Mouse (Mus musculus) heart, postnatal 14 days (tissue): ENCODE measurements around the gene Rab5if. TPM values are rescaled to one million over a fixed set of nuclear protein-coding genes. Genes with fewer than 3 reads are reported as not detected.
"Not testable (repeated sequence)": the region's sequence is repeated elsewhere in the genome, so short reads cannot be mapped to it uniquely, and the experiment has no call there.

Experiments used
- DNase-seq, 2 experiments: peaks; one replicate each; pipeline ENCODE4 v3.0.0; 2021 to 2022
- intact Hi-C: fragments of 180-260 bp; cut with DNase I; formaldehyde crosslinking; loops from one replicate; pipeline ENCODE4 v1.15.1; 2025
- total RNA-seq, 2 experiments: library from RNA; stranded (reverse); gene quantifications; 2 replicates each; pipeline ENCODE4 v1.2.3; 2021

Gene Rab5if
- total RNA-seq, 2 experiments from 2014 or later: 119 to 128 TPM

- intact Hi-C loops: no loop called here
- DNase-seq: no peak
Measured at GRCm38 (mm10) chr2:156882431-156883001, 19.6 kb downstream of the Rab5if start.

GRCm38 (mm10) chr2:156884396-156885211 lies 21.7 kb downstream of the Rab5if start:
- intact Hi-C loops: no loop called here
- no peak for DNase-seq

DNA sequence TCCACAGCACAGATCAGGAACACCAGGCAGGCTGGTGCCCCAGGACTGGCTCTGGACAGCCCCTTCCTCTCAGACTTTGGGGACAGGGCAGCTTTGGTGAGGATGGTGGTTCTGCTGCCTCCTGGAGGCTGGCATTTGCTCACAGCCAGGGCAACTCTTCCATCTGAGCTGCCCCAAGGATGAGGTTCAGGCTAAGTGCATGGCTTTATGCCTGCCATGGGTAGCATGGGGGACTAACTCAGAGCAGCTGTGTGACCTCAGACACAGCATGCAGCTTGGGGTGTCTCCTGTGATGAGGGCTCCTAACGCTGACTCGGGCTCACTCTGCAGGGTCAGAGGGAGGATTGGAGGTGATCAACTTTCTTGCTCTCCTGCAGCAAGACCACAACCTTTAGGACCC lies 22.7 kb downstream of the Rab5if start:
- intact Hi-C loops, DNase-seq: not testable (repeated sequence)

GRCm38 (mm10) chr2:156886084-156886631 lies 23.2 kb downstream of the Rab5if start:
- DNase-seq: no peak
- intact Hi-C loops: no loop called here

DNA sequence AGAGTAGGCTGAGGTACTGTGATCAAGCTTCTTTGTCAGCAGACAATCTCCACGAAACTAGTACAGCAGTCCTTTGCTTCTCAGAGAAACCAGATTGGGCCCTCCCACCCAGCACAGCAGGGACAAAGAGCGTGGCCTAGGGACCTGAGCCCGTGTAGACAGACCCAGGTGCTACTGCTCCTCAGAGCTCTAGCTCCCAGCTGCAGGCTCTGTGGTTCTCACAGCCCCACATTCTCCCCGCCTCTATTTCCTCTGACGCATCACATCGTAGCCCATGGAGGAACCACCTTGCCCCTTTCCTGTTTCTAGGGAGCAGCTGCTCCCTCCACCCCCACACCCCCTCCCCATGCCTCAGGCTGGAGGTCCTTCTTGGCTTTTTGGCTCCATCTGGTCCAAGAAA lies 24.1 kb downstream of the Rab5if start, which contains the start of gene Sla2:
Sla2 (minus strand) TSS at position 176 of the 400 bp plus-strand sequence.
- intact Hi-C loops: no loop called here
- DNase-seq: no peak

GRCm38 (mm10) chr2:156888490-156888889 lies 25.6 kb downstream of the Rab5if start:
- intact Hi-C loops: no loop called here
- no peak for DNase-seq

DNA sequence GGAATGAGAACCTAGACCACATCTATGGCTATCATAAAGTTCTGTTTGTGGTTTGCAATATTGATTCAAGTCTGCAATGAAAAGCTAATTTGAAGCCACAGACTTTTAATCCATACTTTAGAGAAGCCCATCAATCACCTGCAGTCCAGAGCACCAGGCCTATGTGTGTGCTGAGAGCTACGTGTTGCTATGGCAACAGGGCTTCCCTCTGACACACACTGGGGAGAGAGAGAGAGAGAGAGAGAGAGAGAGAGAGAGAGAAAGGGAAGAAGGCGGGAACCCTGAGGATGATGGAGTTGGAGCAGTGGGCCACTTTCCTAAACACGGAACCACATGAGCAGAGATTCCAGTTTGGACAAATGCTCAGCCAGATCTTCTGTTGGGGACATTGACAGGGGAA lies 29.3 kb downstream of the Rab5if start:
- intact Hi-C loops: no loop called here
- no peak for DNase-seq

- intact Hi-C loops: no loop called here
- no peak for DNase-seq
Measured at GRCm38 (mm10) chr2:156892821-156893220, 29.9 kb downstream of the Rab5if start.

DNA sequence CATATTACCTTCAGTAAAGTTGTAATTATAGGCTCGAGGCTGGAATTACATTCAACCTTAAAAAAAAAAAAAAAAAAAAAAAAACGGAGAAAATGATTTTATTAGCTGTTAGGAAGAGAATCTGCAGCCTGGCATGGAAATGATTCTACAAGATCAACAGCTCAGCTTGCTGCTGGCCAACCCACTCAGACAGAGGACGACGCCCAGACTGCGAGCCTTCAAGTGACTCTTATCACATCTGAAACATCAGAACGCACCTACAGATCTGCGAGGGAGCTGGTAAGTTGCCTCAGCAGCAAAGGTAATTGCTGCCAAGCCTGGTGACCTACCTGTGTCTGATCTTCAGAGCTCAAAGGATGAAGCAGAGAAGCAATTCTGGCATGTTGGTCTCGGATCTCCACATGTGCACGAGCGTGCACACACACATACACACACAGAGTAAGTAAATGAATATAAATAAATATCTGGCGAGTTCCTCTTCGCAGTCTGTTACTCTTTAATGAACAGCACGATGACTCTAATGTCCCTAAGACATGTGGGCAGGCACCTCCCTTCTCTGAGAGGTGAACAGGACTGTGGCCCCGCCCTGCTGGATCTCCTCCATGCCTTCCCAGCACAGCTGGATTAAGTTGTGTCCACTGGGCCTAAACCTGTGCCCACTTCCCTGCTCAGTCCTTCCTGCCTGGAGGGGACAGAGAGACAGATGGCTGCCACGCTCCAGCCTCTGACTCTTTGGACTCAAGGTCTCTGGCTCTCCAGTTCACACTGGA lies 31.8 kb downstream of the Rab5if start:
- no peak for DNase-seq
- intact Hi-C loops: no loop called here

DNA sequence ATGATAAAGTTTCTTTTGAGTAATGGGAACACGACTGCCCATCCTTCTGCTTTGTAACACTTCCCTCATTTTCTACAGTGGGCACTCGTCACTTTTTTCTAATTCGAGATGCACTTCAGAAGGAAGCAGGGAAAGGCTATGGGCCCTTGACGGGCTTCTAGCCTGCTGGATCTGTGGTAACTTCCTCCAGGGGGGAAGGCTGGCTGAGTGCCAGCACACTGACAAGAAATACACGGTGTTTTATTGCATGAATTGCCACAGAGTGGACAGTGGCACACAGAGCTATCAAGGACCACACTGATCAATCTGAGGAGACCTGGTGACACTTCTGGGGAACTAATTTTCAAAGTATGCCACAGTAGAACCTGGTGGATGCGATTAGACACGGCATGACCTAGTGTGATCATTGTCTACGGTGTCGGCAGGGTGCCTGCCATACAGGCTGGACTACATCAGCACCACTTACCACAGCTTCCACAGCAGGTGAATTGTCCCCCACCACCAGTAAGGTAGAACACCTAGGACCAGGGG lies 33.5 kb downstream of the Rab5if start:
- DNase-seq: no peak
- intact Hi-C loops: no loop called here

DNA sequence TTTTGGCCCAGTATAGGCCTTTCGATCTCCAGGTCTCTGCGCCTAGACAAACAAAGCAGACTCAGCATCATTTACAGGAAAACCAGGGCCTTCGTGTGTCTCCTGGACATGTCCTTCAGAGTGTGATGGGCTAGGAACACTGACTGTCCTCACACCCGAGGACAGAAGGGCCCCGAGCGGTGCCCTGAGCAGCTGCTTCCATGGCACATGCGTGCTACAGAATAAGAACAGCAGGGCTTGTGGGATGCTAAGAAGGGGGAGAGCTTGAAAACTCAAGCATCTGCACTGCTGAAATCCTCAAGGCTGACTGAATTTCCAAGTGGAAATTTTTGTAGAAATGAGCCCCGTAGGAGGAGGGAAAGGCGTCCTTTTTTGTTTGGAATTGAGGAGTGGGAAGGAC lies 34.1 kb downstream of the Rab5if start:
- intact Hi-C loops: no loop called here
- no peak for DNase-seq

DNA sequence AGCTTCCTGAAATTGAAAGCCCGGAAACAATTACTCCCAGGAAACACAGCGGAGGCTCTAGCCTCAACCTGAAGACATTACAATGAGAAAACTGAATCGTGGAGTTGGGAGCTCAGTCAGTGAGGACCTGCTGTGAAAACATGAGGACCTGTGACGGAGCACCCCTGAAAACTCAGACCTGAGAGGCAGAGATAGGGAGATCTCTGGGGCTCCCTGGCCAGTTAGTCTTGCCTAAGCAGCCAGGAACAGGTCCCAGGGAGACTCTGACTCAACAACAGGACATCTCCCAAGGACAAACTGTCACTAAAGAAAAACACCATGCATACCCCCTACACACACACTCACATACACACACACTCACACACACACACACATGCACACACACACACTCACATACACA lies 35.4 kb downstream of the Rab5if start:
- intact Hi-C loops: no loop called here

GRCm38 (mm10) chr2:156899184-156899583 lies 36.3 kb downstream of the Rab5if start:
- DNase-seq: no peak
- intact Hi-C loops: no loop called here

More for the DNA sequence above, 35.4 kb downstream of the Rab5if start:
- no peak for DNase-seq

- intact Hi-C loops: loop anchor here (5.0 kb wide), 1 partner anchor 131 kb away; no protein-coding TSS in a partner anchor
- DNase-seq: no peak
Measured at GRCm38 (mm10) chr2:156901344-156901743, 38.4 kb downstream of the Rab5if start.

- no peak for DNase-seq
- intact Hi-C loops: loop anchor here (5.0 kb wide), 1 partner anchor 130 kb away; no protein-coding TSS in a partner anchor
Measured at GRCm38 (mm10) chr2:156901883-156902282, 39.0 kb downstream of the Rab5if start.

DNA sequence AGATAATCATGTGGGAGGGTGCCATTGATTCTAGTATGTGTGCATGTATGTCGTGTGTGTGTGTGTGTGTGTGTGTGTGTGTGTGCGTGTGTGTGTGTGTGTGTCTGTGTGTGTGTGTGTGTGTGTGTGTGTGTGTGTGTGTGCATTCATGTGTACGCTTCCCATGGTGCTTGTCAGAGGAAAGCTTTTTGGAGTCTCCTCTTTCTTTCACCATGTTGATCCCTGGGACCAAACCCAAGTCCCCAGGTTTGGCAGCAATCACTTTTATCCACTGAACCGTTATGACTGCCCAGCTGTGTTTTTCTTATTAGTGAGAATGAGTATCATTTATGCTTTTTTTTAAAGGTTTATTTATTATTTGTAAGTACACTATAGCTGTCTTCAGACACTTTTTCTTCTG lies 39.5 kb downstream of the Rab5if start:
- DNase-seq: not testable (repeated sequence)
- intact Hi-C loops: loop anchor here (5.0 kb wide), 1 partner anchor 130 kb away; no protein-coding TSS in a partner anchor

- DNase-seq: no peak
- intact Hi-C loops: loop anchor here (5.0 kb wide), 1 partner anchor 129 kb away; no protein-coding TSS in a partner anchor
Measured at GRCm38 (mm10) chr2:156903367-156903766, 40.4 kb downstream of the Rab5if start.

DNA sequence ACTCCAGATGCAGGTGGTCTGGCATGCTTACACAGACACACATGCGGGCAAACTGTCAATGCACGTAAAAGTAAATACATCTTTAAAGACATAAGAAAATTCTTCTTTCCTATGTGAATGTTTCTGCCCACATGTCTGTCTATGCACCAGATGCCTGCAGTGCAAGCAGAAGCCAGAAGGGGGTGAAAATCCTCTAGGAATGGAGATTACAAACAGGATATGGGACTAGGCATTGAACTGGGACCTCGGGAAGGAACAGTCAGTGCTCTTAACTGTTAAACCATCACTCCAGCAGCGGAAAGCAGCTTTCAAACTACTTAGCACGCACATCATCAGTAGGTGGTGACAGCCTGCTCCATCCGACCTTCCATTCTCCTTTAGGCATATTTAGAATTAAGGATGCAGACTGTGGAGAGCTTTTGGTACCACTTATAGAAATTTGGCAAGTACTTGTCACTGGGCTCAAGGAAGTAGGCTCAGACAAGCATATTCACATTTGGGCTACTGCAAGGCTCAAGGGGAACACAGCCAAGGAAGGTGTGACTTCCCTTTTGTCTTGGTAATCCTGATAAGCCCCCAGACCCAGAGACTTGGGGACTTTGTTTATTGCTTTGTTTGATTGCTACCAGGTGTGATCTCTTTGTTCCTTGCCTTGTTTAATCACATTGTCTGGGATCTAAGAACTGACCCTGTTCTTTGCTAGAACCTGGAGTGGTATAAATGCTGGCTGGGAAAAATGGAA lies 42.2 kb downstream of the Rab5if start:
- DNase-seq: peak; percentile 64 to 76
- intact Hi-C loops: loop anchor here (2.0 to 5.0 kb wide), 3 partner anchors 92 to 190 kb away; no protein-coding TSS in a partner anchor

DNA sequence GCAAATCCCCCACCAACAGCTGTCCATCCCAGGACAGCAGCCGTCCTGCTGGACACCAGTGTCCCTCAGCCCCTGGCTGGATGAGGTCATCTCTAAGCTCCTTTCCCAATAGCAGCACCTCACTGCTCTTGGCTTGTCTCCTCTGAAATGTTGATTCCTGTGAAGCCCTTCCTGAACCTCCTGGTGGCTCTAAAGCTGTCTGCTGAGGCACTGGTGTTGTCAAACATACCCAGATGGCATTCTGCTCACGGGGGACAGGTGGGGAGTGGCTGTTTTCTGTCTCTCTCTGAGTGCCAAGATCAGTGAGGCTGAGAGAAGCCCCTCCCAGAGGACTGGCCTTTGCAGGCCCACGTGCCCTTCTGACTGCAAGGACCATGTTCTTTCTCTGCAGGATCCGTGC lies 43.0 kb downstream of the Rab5if start:
- intact Hi-C loops: loop anchor here (2.0 kb wide), 3 partner anchors 35 to 189 kb away; no protein-coding TSS in a partner anchor
- DNase-seq: not testable (repeated sequence)

GRCm38 (mm10) chr2:156913191-156913590 lies 50.3 kb downstream of the Rab5if start:
- intact Hi-C loops: no loop called here

More at GRCm38 (mm10) chr2:156913191-156913590, 50.3 kb downstream of the Rab5if start:
- no peak for DNase-seq
